Mouse (Mus musculus): ENCODE results near the gene Zfp385b.

Zfp385b gene

GRCm38 (mm10) chr2:77587387-77587786 lies 232.1 kb downstream of the Zfp385b start:
- DNase-seq (ENCODE audit: low spot score) = no peak

GRCm38 (mm10) chr2:77586581-77587360 lies 232.7 kb downstream of the Zfp385b start:
- no peak for DNase-seq (ENCODE audit: low spot score)

DNA sequence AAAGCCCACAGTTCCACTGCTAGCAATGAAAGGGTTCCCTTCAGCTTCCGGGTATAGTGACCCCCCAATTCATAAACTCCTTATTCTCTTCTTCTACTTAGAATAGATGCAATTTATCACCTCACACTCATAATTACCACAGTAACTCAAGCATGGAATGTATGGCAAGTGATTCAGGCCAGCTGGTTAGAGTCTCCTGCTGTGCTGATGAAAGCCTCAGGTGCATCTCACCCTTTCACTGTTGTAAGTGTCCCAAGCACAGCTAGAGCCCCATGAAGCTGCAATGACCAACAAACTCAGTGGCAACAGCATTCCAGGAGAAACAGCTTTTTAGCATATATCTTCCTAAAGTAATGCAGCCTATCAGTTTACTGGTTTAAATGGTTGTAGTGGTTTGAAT lies 235.9 kb downstream of the Zfp385b start:
- no peak for DNase-seq (ENCODE audit: low spot score)

DNA sequence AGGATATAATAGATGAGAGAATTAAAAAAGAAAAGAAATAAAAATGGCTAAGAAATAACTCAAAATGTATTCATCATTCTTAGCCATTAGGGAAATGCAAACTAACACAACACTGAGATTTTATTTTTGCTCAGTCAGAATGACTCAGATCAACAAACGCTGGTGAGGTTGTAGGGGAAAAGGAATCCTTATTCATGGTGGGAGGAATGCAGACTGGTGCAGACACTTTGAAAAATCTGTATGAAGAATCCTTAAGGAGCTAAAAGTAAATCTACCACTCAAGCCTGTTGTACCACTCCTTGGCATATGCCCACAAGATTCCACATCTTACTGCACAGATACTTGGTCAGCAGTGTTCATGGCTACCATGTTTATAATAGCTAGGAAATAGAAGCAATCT lies 242.9 kb downstream of the Zfp385b start:
- DNase-seq (ENCODE audit: low spot score) = no peak

DNA sequence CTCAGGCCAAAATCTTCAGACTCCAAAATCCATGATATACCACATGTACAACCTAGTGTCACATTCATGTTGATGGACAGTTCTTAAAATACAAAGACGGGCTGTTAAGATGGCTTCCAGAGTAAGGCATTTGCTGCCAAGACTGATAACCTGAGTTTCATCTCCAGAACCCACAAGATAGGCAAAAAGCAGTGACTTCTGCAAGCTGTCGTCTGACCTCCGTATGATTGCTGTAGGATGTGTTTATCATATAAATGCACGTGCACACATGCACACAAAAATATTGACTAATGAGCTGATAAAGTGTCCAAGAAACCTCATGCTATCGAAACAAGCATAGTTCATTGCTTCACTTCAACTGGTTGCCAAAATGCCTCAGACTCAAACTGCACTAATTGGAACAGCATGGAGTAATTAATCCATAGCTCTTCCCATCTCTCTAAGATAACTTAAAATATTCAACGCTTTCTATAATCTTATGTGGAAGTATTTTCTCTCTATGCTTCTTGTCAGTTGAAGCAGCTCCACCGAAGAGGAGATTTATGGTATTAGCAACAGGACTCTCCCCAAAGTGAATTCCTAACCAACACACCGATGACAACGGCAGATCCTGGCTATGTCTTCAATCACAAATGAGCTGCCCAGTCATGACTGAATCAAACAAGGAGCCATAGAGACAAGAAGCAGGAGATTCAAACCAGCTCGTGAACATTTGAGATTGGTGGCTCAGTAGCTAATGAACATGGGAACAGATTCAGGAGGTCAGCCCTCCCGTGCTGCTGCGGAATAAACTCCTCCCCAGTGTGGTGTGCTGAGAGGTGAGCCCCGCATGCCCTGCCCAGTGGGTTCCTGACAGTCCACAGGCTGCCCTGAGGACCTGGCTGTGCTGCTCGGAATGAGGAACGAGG lies 251.7 kb downstream of the Zfp385b start:
- no peak for DNase-seq (ENCODE audit: low spot score)

GRCm38 (mm10) chr2:77563706-77564105 lies 255.7 kb downstream of the Zfp385b start:
- DNase-seq (ENCODE audit: low spot score) = no peak

- no peak for DNase-seq (ENCODE audit: low spot score)
Measured at GRCm38 (mm10) chr2:77561941-77562340, 257.5 kb downstream of the Zfp385b start.

DNA sequence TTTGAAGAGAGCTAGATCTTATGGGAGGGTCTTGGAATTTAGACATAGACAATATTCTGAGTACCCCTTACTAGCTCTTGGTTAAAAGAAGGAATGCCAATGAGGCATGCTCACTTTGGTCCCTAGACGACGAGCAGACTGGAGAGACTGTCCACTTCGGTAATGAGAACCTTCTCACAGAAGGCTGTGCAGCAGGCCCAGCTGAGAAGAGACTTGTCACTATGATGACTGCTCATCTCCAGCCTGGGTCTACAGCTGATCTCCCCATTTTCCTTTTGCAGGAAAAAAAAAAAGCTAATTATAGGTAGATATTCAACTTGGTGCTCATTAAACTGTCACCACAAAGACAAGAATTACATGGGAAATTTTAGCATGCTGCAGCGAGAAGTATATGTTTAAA lies 262.5 kb downstream of the Zfp385b start:
- no peak for DNase-seq (ENCODE audit: low spot score)

DNA sequence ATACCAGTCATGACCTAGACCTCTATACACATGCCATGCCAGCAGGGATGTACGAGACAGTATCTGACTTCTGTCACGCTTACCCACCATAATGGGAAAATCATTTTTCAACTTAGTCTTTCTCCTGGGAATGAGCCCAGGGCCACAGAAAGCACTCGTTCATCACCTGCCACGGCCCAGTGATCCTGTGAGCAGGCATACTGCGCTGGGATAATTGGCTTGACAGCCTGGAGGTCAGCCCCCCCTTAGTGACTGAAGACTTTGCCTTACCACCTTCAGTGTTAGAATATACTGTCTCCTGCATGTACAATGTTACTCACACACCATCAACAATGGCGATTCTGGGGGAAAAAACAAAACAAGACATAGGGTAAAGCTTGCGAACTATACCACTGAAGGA lies 263.5 kb downstream of the Zfp385b start:
- no peak for DNase-seq (ENCODE audit: low spot score)

DNA sequence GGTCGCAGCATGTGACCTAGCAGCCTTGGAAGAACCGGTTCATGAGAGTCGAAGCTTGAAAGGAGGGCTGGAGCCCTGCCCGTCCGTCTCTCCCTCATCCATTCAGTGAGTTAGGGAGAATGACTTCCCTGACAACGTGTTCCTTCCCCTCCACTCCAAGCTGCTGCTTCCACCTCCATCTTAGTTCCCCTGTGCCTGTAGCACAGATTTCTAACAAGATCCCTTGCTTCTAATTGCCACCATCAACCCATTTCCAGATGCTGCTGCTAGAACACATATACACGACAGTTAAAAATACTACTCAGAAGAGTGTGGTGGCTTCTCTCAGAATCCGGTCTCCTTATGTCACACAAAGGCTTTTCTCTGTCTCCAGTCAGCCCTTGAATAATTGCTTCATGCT lies 266.8 kb downstream of the Zfp385b start:
- no peak for DNase-seq (ENCODE audit: low spot score)

GRCm38 (mm10) chr2:77543388-77543787 lies 276.1 kb downstream of the Zfp385b start:
- DNase-seq (ENCODE audit: low spot score) = no peak

DNA sequence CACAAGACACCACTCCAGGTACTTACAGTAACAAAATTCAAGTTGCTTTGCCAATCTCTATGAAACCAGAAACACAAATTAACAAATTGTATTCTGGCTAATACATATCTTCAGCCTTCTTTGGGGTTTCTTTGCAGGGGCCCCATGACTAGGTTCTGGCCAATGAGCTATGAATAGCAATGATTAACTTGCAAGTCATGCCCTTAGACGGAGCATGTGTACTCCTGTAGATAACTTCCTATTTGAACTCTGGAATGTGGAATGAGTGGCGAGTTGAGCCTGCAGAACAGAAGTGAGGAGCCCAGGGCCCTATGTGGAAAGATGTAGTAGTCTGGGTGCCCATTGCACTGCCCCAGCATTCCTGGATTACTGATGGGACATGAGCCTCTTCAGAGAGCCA lies 276.8 kb downstream of the Zfp385b start:
- DNase-seq (ENCODE audit: low spot score) = no peak

DNA sequence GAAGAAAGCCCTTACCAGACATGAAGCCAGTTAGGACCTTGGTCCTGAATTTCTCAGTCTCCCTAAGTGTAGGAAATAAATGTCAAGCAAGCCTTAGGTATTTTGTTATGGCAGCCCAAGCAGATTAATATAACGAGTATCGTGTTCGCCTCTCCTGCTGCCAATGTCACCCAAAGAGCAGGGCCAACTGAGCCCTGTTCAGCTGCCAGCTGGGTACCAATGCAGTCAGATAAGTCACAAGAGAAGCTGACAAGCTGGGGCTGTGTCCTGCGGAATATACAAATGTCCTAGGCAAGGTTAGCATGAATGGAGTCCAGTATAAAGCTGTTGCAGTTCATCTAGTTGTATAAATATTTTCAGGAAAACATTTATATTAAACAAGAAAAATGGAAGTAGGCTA lies 277.8 kb downstream of the Zfp385b start:
- DNase-seq (ENCODE audit: low spot score) = no peak

GRCm38 (mm10) chr2:77540860-77541259 lies 278.6 kb downstream of the Zfp385b start:
- DNase-seq (ENCODE audit: low spot score) = no peak

- DNase-seq (ENCODE audit: low spot score) = no peak
Measured at GRCm38 (mm10) chr2:77536556-77536955, 282.9 kb downstream of the Zfp385b start.

- no peak for DNase-seq (ENCODE audit: low spot score)
Measured at GRCm38 (mm10) chr2:77528079-77528752, 291.2 kb downstream of the Zfp385b start.

DNA sequence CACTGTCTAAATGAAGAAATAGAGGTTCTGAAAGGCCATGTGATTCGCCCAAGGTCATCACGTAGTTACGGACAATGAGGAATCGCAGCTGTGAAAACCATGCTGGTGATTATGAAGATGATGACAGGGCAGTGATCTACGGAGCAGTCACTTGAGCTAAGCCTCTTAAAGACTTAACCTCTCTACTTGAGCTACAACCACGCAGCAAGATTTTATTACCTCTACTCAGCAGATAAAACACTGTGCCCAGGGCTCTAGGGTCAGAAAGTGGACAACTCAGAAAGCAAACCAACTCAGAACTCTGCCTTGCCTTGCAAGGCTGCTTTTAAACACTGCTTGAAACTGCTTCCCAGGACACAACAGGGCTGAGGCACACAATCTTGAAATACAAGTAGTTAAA lies 291.8 kb downstream of the Zfp385b start:
- DNase-seq (ENCODE audit: low spot score) = no peak

DNA sequence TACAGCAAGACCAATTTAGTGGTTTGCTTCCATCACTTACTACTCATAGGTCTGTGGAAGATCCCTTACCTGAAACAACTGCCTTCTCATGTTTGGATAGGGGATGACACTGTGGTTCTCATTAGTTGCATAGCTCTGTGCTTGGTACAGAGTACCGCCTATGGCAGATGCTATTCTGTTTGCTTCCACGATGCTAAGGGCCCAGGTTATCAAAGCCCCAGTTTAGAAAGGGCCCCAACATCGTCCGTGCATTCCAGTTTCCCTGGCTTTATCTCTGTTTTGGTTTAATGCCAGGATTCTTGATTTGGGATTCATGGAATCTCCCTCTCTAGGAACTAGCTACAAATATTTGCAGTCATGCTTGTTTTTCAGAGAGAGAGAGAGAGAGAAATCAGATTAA lies 292.6 kb downstream of the Zfp385b start:
- no peak for DNase-seq (ENCODE audit: low spot score)

GRCm38 (mm10) chr2:77526301-77526700 lies 293.1 kb downstream of the Zfp385b start:
- DNase-seq (ENCODE audit: low spot score) = no peak

- DNase-seq (ENCODE audit: low spot score) = no peak
Measured at GRCm38 (mm10) chr2:77522223-77522622, 297.2 kb downstream of the Zfp385b start.

DNA sequence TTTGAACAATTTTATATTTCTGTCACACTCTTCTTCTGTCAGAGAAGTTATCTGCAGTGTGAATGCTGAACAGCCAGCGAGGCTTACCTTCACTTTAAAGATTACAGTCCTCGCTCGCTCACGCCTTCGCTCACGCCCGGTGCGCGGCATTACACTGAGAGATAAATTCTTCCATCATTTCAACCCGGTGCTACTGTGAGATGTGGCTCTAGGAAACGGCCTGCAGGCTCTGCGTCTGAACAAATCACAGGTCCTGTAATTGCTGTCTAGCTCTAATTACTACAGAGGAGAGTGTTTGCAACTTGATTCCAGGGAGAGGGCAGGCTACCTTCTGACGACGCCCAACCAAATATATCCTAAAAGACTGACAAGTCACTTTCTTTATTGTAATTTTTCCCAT lies 300.1 kb downstream of the Zfp385b start:
- DNase-seq (ENCODE audit: low spot score) = no peak

- DNase-seq (ENCODE audit: low spot score) = no peak
Measured at GRCm38 (mm10) chr2:77518693-77519092, 300.7 kb downstream of the Zfp385b start.

- DNase-seq (ENCODE audit: low spot score) = no peak
Measured at GRCm38 (mm10) chr2:77516606-77517005, 302.8 kb downstream of the Zfp385b start.
